Mouse (Mus musculus): ENCODE results near the gene Susd1.

The Susd1 gene

GRCm38 (mm10) chr4:59279111-59279510, 159.3 kb downstream of the Susd1 start:
- no peak for DNase-seq

GRCm38 (mm10) chr4:59278410-59278809, 160.0 kb downstream of the Susd1 start:
- peak; percentile 76 for DNase-seq

- no peak for DNase-seq
These were observed 160.5 kb downstream of the Susd1 start for GRCm38 (mm10) chr4:59277958-59278357.

GRCm38 (mm10) chr4:59275956-59276355, 162.5 kb downstream of the Susd1 start:
- no peak for DNase-seq

GRCm38 (mm10) chr4:59275494-59275893, 162.9 kb downstream of the Susd1 start:
- DNase-seq, result peak; percentile 82

GRCm38 (mm10) chr4:59274136-59274535, 164.3 kb downstream of the Susd1 start:
- DNase-seq, result no peak

- DNase-seq, result no peak
These were observed 165.1 kb downstream of the Susd1 start for GRCm38 (mm10) chr4:59273342-59273741.

GRCm38 (mm10) chr4:59265631-59266030, 172.8 kb downstream of the Susd1 start:
- no peak for DNase-seq

GRCm38 (mm10) chr4:59265182-59265581, 173.3 kb downstream of the Susd1 start:
- no peak for DNase-seq
